Mouse (Mus musculus) brain, embryonic 14.5 days (tissue): ENCODE measurements around the gene Gm42878.

Source experiments
- CTCF ChIP-seq: fragments of 200-500 bp; IDR thresholded peaks from 2 replicates; pipeline ENCODE4 v1.5.1; 2012; ENCODE audit warnings: inconsistent platforms, mild to moderate bottlenecking, moderate library complexity, borderline replicate concordance; ENCODE audit not compliant: insufficient read depth, insufficient read length; ENCODE audit errors: extremely low read depth
- POLR2A ChIP-seq: fragments of 200-500 bp; IDR thresholded peaks from 2 replicates; pipeline ENCODE4 v1.6.1; 2012; ENCODE audit warnings: mild to moderate bottlenecking, inconsistent platforms, borderline replicate concordance; ENCODE audit not compliant: poor library complexity, insufficient read depth, insufficient read length, severe bottlenecking; ENCODE audit errors: extremely low read depth

DNA sequence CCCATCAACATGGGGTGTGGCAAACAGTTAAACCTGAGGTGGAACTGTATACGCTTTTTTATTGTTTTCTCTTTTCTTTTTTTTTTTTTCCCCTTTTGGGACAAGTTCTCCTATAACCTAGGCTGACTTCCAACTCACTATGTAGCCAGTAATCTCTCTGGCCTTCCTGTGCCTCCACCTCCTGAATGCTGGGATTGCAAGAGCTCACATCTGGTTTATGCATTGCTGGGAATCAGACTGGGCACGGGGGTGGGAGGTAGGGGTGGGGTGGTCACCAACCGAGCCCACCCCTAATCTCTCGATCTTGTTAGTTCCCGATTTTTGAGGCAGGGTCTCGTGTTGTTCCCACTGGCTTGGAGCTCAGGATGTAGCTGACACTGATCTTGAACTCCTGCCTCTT, 44.6 kb upstream of the Gm42878 start:
- TF ChIP-seq POLR2A: no peak
- no peak for TF ChIP-seq CTCF
